Mouse (Mus musculus) splenic B cell, adult 2 months (primary cell): ENCODE measurements around the gene Olfr109.

Experiments used
- DNase-seq: peaks from one replicate; pipeline ENCODE4 v3.0.0-alpha.2; 2011; ENCODE audit warnings: low read depth, low spot score
- H3K27me3 ChIP-seq: 2 replicates; pipeline ENCODE4 v1.6.1; 2012; ENCODE audit warnings: mild to moderate bottlenecking, low read length, moderate library complexity, mixed read lengths; ENCODE audit not compliant: control insufficient read depth, poor library complexity, insufficient read depth, severe bottlenecking
- H3K36me3 ChIP-seq: 2 replicates; pipeline ENCODE4 v1.6.1; 2012; ENCODE audit warnings: mild to moderate bottlenecking, low read length, moderate library complexity, mixed read lengths; ENCODE audit not compliant: control insufficient read depth, poor library complexity, insufficient read depth, severe bottlenecking

Olfr109 gene

DNA sequence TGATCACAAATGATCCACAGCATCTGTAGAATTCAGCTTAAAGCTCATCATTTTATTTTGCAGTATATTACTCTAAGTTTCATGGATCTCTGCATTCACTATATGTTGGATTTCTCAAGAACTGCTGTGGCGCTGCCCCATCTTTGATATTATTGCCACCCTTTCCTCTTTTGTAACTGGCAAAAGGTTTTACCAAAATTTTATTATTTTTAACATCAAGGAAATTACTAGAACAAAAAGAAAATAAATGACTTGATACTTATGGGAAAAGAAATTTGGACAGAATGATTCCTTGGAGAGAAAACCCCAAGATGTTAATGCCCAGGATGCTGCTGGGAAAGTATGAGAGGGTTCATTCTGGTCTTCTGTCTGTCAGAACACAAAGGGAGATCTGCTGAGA, at the start of gene Olfr109:
Gene Olfr109 (plus strand): TSS at position 301 of the 400 bp plus-strand sequence.
- H3K36me3 ChIP-seq = no peaks in the 10 kb centered on the region
- DNase-seq = no peak
- H3K27me3 ChIP-seq = no peaks in the 10 kb centered on the region

DNA sequence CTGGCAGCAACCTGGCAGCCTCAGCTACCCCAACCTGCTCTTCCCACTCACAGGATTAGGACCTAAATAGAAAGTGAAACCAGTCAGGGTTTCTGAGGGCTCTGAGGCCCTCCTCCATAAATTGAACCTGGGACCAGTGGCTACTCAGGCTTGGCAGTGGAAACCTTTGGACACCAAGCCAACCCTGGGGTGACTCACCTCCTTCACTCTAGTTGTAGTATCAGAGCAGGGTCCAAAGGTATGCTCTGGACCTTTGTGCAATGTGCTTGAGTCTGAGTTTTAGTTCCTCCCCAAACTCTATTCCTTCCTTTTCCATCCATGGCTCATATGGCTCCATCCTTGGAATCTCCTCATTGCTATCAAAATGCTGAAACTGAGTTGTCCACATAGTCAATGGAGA, 45.3 kb upstream of the Olfr109 start:
- Histone ChIP-seq H3K27me3 (no peaks in the 10 kb centered on the region), H3K36me3 (no peaks in the 10 kb centered on the region)
- no peak for DNase-seq

DNA sequence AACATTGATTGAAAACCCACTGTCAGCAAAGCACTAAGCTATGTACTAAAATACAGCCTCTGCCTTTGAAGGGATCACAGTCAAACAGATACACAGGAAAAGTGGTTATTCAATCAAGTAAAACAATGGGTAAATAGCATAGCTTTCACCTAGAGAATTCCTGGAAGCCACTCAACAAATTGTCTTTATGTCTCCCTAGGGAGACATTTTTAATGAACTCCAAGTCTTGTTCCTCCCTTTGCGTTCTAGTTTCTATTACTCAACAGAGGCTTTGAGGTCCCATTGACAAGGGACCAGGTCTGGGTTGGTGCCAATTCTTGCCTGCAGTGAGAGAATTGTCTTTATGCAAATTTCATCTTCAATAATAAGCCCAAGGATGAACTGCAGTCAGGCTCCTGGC, 13.5 kb upstream of the Olfr109 start, which contains the start of gene Olfr108:
Gene Olfr108 (plus strand): TSS at position 301 of the 400 bp plus-strand sequence.
- DNase-seq = no peak
- Histone ChIP-seq H3K27me3 (no peaks in the 10 kb centered on the region), H3K36me3 (no peaks in the 10 kb centered on the region)

DNA sequence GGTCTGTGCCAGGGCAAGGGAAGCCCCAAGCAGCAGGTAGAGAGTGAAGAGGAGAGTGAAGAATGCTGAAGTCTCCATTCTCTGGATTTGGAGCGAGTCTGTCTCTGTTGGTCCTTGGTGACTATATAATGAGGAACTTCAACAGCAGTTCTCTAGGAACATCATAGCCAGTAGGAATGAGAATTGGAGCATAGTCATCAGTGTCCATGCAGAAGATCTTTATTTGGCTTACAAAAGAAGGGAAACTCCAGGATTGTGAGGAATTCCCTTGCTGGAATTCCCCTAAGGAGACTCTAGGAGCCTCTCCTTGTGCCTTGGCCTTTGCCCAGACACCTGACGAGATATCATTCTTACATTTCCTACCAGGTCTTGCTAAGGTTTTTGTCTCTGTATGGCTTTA, 24.7 kb downstream of the Olfr109 start, which contains the start of gene H2-M2:
Gene H2-M2 (minus strand): TSS at position 101 of the 400 bp plus-strand sequence.
- H3K27me3 ChIP-seq = no peaks in the 10 kb centered on the region
- no peak for DNase-seq
- H3K36me3 ChIP-seq = no peaks in the 10 kb centered on the region

GRCm38 (mm10) chr17:37491930-37492518, 33.3 kb downstream of the Olfr109 start, which contains the start of gene Olfr110:
TSS of gene Olfr110 (plus strand) at chr17:37492468.
- no peak for DNase-seq
- Histone ChIP-seq H3K36me3 (no peaks in the 10 kb centered on the region), H3K27me3 (no peaks in the 10 kb centered on the region)

DNA sequence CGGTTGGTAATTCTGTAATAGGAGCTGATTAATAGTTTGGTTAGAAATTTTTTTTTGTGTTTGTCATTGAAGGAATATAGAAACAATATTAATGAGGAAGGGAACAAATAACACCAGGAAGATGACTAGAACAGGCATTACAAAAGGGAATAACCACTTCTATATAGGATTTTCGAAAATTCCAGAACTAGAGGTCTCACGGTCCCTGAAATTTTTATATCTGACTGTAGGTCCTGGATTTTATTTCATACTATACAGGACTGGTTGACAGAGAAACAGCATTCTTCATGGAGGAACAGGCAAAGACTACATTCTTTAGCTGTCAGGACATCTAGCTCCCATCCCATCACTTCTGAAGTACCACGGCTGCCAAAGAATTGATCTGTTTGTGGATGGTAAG, 49.0 kb downstream of the Olfr109 start, which contains the start of gene Olfr111:
Gene Olfr111 (plus strand): TSS at position 301 of the 400 bp plus-strand sequence.
- DNase-seq = no peak
- Histone ChIP-seq H3K27me3 (no peaks in the 10 kb centered on the region), H3K36me3 (no peaks in the 10 kb centered on the region)
